Mouse (Mus musculus) spleen, adult 2 months (tissue): ENCODE measurements around the gene Ankrd34a.

Source experiments
- CTCF ChIP-seq: fragments of 200-500 bp; IDR thresholded peaks from 2 replicates; pipeline ENCODE4 v1.5.1; 2011; ENCODE audit warnings: mild to moderate bottlenecking, inconsistent platforms; ENCODE audit not compliant: insufficient read depth, insufficient read length, insufficient replicate concordance; ENCODE audit errors: extremely low read depth
- POLR2A ChIP-seq: fragments of 200-500 bp; IDR thresholded peaks from 2 replicates; pipeline ENCODE4 v1.6.1; 2011; ENCODE audit warnings: low read depth, low read length, inconsistent platforms

GRCm38 (mm10) chr3:96551203-96551602 lies 45.2 kb upstream of the Ankrd34a start:
- TF ChIP-seq CTCF (peak; percentile 33; the same call in 1 of the 2 replicates), POLR2A (no peak)
